Mouse (Mus musculus) stomach, embryonic 15.5 days (tissue): Measurements from ENCODE around the gene Caprin2. TPM values are rescaled to one million over a fixed set of nuclear protein-coding genes. Genes with fewer than 3 reads are reported as not detected.
A peak's percentile ranks its signal among the peaks of the same experiment; 100 is the strongest.
"Not testable (repeated sequence)": the region's sequence is repeated elsewhere in the genome, so short reads cannot be mapped to it uniquely, and the experiment has no call there.

Experiments
- ATAC-seq: fragments of 200-750 bp; cut with Nextera tagmentation; 2 replicates; pipeline ENCODE4 v1.8.0; 2017; ENCODE audit warnings: low read depth, moderate number of reproducible peaks, moderate TSS enrichment; ENCODE audit not compliant: insufficient read depth, low FRiP score
- H3K27ac ChIP-seq: fragments of 300-500 bp; sonication (generic); 2 replicates; pipeline ENCODE4 v1.5.1; 2015; ENCODE audit warnings: mild to moderate bottlenecking, inconsistent platforms
- H3K27me3 ChIP-seq: fragments of 300-500 bp; sonication (generic); replicated peaks from 2 replicates; pipeline ENCODE4 v1.6.1; 2015; ENCODE audit warnings: inconsistent platforms
- H3K36me3 ChIP-seq: fragments of 300-500 bp; sonication (generic); 2 replicates; pipeline ENCODE4 v1.6.1; 2015; ENCODE audit warnings: inconsistent platforms
- H3K4me1 ChIP-seq: fragments of 300-500 bp; sonication (generic); 2 replicates; pipeline ENCODE4 v1.6.1; 2015; ENCODE audit warnings: inconsistent platforms
- H3K4me2 ChIP-seq: fragments of 300-500 bp; sonication (generic); 2 replicates; pipeline ENCODE4 v1.6.1; 2015; ENCODE audit warnings: mild to moderate bottlenecking, inconsistent platforms
- H3K4me3 ChIP-seq: fragments of 300-500 bp; sonication (generic); replicated peaks from 2 replicates; pipeline ENCODE4 v1.5.1; 2015; ENCODE audit warnings: inconsistent platforms
- H3K9ac ChIP-seq: fragments of 300-500 bp; sonication (generic); 2 replicates; pipeline ENCODE4 v1.6.1; 2015; ENCODE audit warnings: inconsistent platforms
- H3K9me3 ChIP-seq: fragments of 300-500 bp; sonication (generic); 2 replicates; pipeline ENCODE4 v1.6.1; 2016; ENCODE audit warnings: inconsistent platforms
- WGBS: fragments of 180-500 bp; shearing (Covaris S2); methylation state at CpG from one replicate; pipeline ENCODE4 v1.1.7; 2015; 5-methylcytosine and 5-hydroxymethylcytosine counted together
- polyA plus RNA-seq: library from polyadenylated mRNA; unstranded; fragments of >200 nt; fragmentation: Nextera tagmentation; extraction: Ambion mirVana; gene quantifications from 2 replicates; pipeline ENCODE4 v1.2.1, GENCODE M21; 2015

Caprin2 gene
- 15.4 and 17.4 TPM in 2 replicates for polyA plus RNA-seq

GRCm38 (mm10) chr6:148895773-148896506, at the start of gene Caprin2:
Gene Caprin2 (minus strand): TSS chr6:148896237.
- peak within 1 kb of the TSS; percentile 75 for H3K9ac ChIP-seq
- 0 out of 2 replicates have a peak, but pooled peaks cover 4% of the 10 kb centered on the region for H3K4me1 ChIP-seq
- H3K27ac ChIP-seq, result peak within 1 kb of the TSS; percentile 90
- no peaks in the 10 kb centered on the region for H3K27me3 ChIP-seq
- H3K4me2 ChIP-seq, result peak within 1 kb of the TSS; percentile 76
- no peaks in the 10 kb centered on the region for H3K36me3 ChIP-seq
- peak within 1 kb of the TSS; percentile 79 for H3K4me3 ChIP-seq
- WGBS, result under 1% methylated on average over 65 of the region's 65 CpGs
- peak; percentile 97 for ATAC-seq
- H3K9me3 ChIP-seq, result no peaks in the 10 kb centered on the region

DNA sequence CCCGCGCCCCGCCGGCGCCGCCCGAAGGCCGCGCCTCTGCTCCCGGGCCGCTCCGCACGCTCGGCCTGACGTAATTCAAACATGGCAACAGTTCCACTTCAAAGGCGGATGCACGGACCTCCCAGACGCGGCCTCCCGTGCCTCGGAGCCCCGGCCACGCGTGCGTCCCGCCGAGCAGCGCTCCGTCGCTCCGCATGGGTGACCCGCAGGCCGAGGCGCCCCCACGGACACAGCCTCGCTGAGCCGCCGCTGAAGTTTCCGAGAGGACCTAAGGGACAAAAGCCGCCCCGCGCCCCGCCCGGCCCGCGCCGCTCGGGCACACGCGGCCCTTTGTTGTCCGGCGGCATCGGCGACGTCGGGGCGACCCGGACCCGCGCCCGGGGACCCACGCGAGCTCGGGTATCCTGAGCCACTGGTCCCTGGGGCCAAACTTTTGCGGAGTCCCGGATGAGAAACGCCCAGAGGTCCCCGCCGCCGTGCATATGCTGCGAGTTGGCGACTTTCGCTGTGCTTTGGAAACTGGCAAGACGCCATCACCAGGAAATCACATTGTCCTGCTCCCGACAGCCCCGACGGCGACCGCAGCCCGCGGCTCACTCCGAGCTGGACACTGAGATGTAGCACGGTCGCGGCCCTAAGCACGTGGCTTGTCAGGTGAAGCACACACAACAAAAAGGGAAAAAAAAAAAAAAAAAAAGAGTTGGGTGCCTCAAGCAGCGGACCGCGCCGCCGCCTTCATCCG, 48.9 kb upstream of the Caprin2 start:
- no peaks in the 10 kb centered on the region for H3K9me3 ChIP-seq
- H3K4me2 ChIP-seq, result peak overlapping the region; percentile 89
- peak overlapping the region; percentile 95 for H3K27ac ChIP-seq
- peak overlapping the region; percentile 68 for H3K9ac ChIP-seq
- H3K4me1 ChIP-seq, result peaks cover 12% of the 10 kb centered on the region; the same call in 1 of the 2 replicates
- no peaks in the 10 kb centered on the region for H3K27me3 ChIP-seq
- no peaks in the 10 kb centered on the region for H3K36me3 ChIP-seq
- under 1% methylated on average over 92 of the region's 92 CpGs for WGBS
- peak overlapping the region; percentile 74 for H3K4me3 ChIP-seq
- ATAC-seq, result peak; percentile 69

GRCm38 (mm10) chr6:148944344-148944766, 48.3 kb upstream of the Caprin2 start:
- peak; percentile 13 for ATAC-seq
- H3K4me1 ChIP-seq, result peaks cover 12% of the 10 kb centered on the region; the same call in 1 of the 2 replicates
- peak overlapping the region; percentile 95 for H3K27ac ChIP-seq
- H3K27me3 ChIP-seq, result no peaks in the 10 kb centered on the region
- peak overlapping the region; percentile 89 for H3K4me2 ChIP-seq
- peak overlapping the region; percentile 68 for H3K9ac ChIP-seq
- H3K9me3 ChIP-seq, result no peaks in the 10 kb centered on the region
- H3K36me3 ChIP-seq, result no peaks in the 10 kb centered on the region
- WGBS, result under 1% methylated on average over 30 of the region's 30 CpGs
- peak overlapping the region; percentile 74 for H3K4me3 ChIP-seq

DNA sequence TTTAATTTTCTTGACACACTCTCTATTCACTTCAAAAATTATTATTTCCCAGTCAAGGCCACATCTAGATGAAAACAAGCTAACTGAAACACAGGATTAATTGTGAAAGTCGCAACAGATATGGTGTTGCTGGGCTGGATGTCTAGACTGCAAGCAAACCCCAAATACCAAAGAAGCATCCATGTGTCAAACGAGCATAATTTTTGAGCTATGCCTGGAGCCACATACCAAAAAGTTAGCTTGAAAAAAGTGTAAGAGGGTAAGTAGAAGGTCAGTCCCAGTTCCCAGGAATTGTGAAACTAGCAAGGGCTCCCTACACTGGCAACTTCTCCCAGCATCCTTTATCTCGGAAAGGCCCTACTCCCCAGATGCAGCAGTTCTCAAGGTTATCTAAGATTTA, 47.7 kb upstream of the Caprin2 start:
- Histone ChIP-seq H3K4me1 (peaks cover 12% of the 10 kb centered on the region; the same call in 1 of the 2 replicates), H3K4me3 (peak overlapping the region; percentile 74), H3K4me2 (peak overlapping the region; percentile 89), H3K36me3 (no peaks in the 10 kb centered on the region), H3K27ac (no peak overlapping the region), H3K9ac (no peak overlapping the region), H3K27me3 (no peaks in the 10 kb centered on the region), H3K9me3 (no peaks in the 10 kb centered on the region)
- ATAC-seq, result no peak
- WGBS, result 19% methylated on average over 3 of the region's 3 CpGs

- no peaks in the 10 kb centered on the region for H3K27me3 ChIP-seq
- H3K4me1 ChIP-seq, result peaks cover 12% of the 10 kb centered on the region; the same call in 1 of the 2 replicates
- H3K9me3 ChIP-seq, result no peaks in the 10 kb centered on the region
- H3K36me3 ChIP-seq, result no peaks in the 10 kb centered on the region
- no peak overlapping the region for H3K27ac ChIP-seq
- no peak overlapping the region for H3K4me3 ChIP-seq
- WGBS, result 73% methylated on average over 4 of the region's 4 CpGs
- no peak overlapping the region for H3K9ac ChIP-seq
- no peak for ATAC-seq
- no peak overlapping the region for H3K4me2 ChIP-seq
Measured at GRCm38 (mm10) chr6:148942406-148942805, 46.4 kb upstream of the Caprin2 start.

DNA sequence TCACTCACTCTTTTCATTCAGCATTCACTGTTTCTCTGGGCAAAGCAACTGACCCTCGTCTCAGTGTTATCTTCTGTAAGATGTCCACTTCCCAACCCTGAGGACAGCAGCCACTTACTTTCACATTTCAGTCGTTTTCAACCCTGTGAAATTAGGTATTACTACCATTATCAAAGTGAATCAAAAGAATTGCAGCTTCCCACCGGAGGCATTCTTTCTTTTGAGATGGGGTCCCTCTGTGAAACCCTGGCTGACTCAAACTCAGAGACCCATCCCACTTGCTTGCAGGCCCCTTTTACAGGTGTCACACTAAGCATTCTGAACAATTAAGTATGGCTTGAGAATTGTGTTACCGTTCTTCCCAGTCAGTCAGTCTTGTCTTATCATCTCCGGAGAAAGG, 45.8 kb upstream of the Caprin2 start:
- Histone ChIP-seq H3K4me1 (peaks cover 12% of the 10 kb centered on the region; the same call in 1 of the 2 replicates), H3K4me2 (no peak overlapping the region), H3K36me3 (no peaks in the 10 kb centered on the region), H3K27ac (no peak overlapping the region), H3K9me3 (no peaks in the 10 kb centered on the region), H3K27me3 (no peaks in the 10 kb centered on the region), H3K9ac (no peak overlapping the region), H3K4me3 (no peak overlapping the region)
- whole genome bisulfite sequencing, result 61% methylated on average over 5 of the region's 5 CpGs
- no peak for ATAC-seq

DNA sequence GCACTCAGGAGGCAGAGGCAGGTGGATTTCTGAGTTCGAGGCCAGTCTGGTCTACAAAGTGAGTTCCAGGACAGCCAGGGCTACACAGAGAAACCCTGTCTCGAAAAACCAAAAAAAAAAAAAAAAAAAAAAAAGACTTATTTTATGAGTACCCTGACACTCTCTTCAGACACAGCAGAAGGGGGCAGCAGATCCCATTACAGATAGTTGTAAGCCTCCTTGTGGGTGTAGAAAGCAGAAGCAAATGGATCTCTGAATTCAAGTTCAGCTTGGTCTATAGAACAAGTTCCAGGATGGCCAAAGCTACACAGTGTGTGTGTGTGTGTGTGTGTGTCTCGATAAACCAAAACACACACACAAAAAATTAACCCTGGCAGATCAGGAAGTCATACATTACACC, 44.3 kb upstream of the Caprin2 start:
- not testable (repeated sequence) for ATAC-seq, H3K4me3 ChIP-seq, H3K4me2 ChIP-seq, H3K27ac ChIP-seq, H3K9ac ChIP-seq, H3K9me3 ChIP-seq, H3K27me3 ChIP-seq, H3K36me3 ChIP-seq
- WGBS, result 91% methylated on average over 2 of the region's 3 CpGs
- H3K4me1 ChIP-seq, result peaks cover 16% of the 10 kb centered on the region; the same call in 1 of the 2 replicates

DNA sequence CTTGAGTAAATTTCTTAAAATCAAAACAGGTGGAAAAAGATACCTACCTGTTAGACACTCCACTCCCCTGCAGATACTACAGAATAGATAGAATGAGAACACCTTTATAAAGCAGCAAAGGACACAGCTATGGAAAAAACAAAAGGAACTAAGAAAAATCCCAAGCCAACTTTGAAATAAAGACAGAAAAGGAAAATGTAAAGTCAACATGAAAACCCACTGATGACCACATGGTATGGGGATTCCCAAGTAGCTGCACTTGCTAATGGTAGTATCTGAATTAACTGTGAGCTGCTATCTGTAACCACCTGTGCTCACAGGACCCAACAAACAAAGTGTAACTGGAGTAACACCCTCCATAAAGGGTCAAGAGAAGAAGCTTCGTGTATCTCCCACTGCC, 41.7 kb upstream of the Caprin2 start:
- Histone ChIP-seq H3K27me3 (no peaks in the 10 kb centered on the region), H3K4me3 (no peak overlapping the region), H3K9me3 (no peaks in the 10 kb centered on the region), H3K9ac (no peak overlapping the region), H3K36me3 (no peaks in the 10 kb centered on the region), H3K27ac (no peak overlapping the region), H3K4me1 (0 out of 2 replicates have a peak, but pooled peaks cover 12% of the 10 kb centered on the region), H3K4me2 (no peak overlapping the region)
- 19% methylated on average over 1 of the region's 1 CpGs for WGBS
- ATAC-seq, result no peak

- Histone ChIP-seq H3K4me3 (no peak overlapping the region), H3K9ac (no peak overlapping the region), H3K4me2 (no peak overlapping the region), H3K9me3 (no peaks in the 10 kb centered on the region), H3K27ac (no peak overlapping the region), H3K4me1 (0 out of 2 replicates have a peak, but pooled peaks cover 7% of the 10 kb centered on the region), H3K27me3 (no peaks in the 10 kb centered on the region), H3K36me3 (peaks cover 9% of the 10 kb centered on the region; the same call in 1 of the 2 replicates)
- WGBS, result 59% methylated on average over 3 of the region's 3 CpGs
- no peak for ATAC-seq
Measured at GRCm38 (mm10) chr6:148934961-148935590, 39.0 kb upstream of the Caprin2 start.

GRCm38 (mm10) chr6:148931281-148931680, 35.2 kb upstream of the Caprin2 start:
- H3K27me3 ChIP-seq, result no peaks in the 10 kb centered on the region
- H3K9me3 ChIP-seq, result no peaks in the 10 kb centered on the region
- H3K4me3 ChIP-seq, result no peak overlapping the region
- 79% methylated on average over 6 of the region's 6 CpGs for WGBS
- no peak for ATAC-seq
- no peak overlapping the region for H3K4me2 ChIP-seq
- H3K27ac ChIP-seq, result no peak overlapping the region
- H3K4me1 ChIP-seq, result 0 out of 2 replicates have a peak, but pooled peaks cover 7% of the 10 kb centered on the region
- no peak overlapping the region for H3K9ac ChIP-seq
- peaks cover 27% of the 10 kb centered on the region for H3K36me3 ChIP-seq

GRCm38 (mm10) chr6:148918841-148919398, 22.9 kb upstream of the Caprin2 start:
- Histone ChIP-seq H3K27ac (no peak overlapping the region), H3K27me3 (no peaks in the 10 kb centered on the region), H3K36me3 (peaks cover 9% of the 10 kb centered on the region; the same call in 1 of the 2 replicates), H3K4me1 (no peaks in the 10 kb centered on the region), H3K9me3 (no peaks in the 10 kb centered on the region), H3K9ac (no peak overlapping the region), H3K4me2 (no peak overlapping the region), H3K4me3 (no peak overlapping the region)
- no peak for ATAC-seq
